Mouse (Mus musculus): Measurements from ENCODE around the gene Fetub.

The Fetub gene

DNA sequence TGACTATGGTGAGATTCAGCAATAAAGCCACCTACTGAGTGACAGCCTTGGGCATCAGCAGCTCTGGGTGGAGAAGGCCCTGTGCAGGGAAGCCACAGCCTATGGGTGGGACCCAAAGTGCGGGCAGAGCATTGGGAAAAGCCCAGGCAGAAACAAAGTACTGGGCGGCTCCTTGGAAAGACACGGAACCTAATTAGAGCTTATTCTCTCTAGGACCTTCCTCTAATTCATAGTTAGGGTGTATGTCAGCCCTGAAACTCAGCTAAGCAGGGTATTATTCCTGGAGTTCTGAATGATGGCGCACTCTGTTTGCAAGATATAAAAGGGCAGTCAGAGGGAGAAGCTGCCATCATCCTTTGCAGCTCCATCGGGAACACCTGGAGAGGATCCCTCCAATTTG lies at the start of gene Fetub:
TSS of gene Fetub (plus strand) at position 301 of the 400 bp plus-strand sequence.
- no peak for DNase-seq

DNA sequence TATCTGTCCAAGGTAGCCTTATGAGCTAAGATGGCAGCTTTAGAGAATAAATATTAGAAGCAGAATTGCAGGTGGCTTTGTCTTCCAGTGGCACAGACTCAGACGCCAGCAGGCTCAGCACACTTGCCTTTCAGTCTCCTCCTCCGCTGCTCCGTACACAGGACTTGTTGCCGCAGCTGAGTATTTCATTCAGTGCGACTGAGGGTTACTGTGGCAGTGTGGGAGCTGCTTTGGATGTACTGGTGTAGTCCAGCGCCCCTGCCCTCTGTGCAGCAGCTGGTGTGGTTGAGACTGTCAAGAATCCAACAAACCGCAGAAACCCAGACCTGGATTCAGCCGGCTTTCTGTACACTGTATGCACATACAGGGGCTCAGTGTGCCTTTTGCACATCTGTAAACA lies 45.7 kb upstream of the Fetub start:
- no peak for DNase-seq

DNA sequence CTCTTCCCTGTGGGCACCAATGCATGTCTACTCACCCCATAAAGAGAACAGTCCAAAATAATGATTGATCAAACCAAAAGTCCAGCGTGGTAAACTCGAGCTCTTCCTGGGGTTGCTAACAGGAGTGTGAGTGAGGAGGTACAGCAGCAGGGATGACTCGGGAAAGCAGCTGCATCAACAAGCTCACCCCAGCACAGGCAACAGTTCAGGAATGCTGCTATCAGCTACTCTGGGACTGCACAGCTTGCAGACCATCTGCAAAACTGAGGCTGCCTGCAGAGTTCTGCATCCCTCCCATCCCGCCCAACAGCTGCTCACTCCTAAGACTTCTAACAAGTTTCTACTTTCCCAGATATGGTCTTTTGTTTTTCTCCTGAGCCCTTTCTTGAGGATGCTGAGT lies 44.8 kb upstream of the Fetub start:
- no peak for DNase-seq

DNA sequence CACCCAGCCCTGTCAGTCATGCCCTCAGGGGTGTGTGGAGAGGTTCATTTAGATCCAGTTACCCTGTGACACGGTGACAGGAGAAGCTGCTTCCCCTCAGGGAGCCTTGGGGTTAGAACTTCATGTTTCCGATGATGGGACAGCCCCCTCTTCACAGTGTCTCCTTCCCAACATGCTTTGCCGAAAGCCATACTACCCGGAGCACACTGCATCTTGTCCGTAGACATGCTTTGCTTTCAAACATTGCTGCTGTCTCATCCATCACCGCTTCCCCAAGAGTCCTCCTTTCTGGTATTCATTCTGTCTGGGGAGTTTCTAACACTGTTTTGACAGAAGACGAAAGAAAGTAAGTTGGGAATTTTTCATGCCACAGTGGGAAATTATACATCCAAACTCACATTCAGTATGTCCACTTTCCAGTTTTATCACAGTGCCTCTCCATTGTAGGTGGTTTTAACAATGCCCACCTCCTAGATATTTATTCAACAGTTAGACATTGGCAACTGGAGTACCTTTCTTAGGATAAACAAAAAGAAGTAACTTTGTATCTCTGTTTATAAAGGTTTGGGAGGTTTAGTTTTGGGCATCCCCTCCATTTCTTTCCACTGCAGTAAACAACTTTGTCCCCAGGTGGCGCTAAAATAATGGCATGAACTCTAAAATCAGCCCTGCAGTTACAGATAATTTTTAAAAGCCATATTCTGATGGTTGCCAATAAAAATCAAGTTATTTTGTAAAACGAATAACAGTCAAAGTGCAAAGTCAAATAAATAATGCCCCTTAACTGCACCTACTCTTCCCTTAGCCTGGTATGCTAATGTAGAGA lies 41.7 kb upstream of the Fetub start:
- DNase-seq: peak; percentile 39

DNA sequence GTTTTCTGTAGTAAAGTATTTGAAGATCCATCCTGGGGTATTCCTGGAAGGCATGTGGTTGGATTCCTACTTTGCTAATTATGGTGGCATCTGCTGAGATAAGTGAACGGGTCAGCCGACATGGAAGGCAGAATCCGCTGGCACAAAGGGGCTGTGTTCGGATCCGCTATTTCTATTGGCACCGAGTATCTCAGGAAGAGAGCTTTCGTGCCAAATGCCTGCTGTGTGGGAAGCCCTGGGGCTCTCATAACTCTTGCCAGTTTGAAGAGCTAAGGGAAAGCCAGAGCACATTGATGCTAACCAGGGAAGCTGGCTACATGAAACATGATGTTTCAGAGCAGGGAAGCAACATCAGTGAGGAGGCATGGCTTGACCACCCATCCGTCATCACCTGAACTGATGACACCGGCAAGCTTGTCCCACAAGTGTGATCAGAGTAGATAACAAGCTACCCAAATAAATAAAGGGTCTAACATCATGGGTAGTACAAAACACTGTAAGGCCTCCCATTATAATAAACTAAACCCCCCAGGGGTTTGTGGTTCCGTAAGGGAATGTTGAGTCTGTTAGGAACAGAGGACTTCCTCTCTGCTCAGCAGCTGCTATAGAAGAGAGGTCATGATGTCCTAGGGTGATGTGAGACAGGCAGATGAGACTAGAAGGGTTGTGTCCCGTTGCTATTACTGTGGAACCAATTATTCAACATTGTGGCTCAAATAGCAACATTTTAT lies 40.3 kb upstream of the Fetub start:
- DNase-seq: no peak

DNA sequence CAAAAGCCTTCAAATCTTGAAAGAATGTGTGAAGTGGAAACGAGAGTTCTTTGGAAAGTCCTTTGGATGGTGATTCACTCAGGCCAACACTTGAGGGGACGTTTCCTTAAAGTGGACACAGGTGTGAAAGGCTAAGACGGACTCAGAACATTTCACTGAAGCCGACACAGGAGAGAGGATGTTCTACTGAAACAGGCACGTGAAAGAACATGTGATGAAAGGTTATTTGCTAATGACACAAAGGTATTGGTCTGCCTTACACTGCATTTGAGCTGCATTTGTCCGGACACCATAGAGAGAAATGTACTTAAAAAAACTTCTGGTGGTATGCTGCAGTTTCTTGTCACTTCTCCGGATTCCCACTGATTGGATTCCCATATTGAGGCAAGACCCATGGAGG lies 39.4 kb upstream of the Fetub start:
- no peak for DNase-seq

DNA sequence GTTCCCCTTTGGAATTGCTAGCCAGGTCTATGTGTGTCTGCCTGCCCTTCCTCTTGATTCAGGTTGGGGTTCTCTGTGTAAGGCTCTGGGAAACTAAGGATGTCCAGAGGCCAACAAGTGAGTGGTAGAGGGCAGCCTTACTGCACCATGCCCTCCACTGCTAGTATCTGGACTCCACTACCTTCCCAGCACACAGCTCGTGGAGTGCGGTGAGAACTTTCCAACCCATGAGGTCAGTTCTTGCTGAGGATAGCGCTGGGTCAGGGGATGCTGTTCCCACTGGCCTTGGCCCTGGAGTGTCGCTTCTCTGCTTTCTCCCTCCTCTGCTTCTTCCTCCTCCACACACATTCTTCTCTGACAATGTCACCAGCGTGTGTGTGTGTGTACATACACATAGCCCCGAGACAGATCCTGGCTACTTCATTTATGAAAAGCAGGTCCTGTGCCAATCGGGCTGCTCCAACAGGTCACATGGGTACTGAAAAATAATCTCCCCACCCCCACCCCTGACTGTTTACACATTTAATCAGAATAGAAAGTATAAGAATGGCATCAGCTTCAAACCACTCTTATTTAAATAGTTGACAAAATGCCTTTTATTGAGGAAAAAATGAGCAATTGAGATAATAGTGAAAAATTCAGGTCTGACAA lies 38.1 kb upstream of the Fetub start:
- no peak for DNase-seq

DNA sequence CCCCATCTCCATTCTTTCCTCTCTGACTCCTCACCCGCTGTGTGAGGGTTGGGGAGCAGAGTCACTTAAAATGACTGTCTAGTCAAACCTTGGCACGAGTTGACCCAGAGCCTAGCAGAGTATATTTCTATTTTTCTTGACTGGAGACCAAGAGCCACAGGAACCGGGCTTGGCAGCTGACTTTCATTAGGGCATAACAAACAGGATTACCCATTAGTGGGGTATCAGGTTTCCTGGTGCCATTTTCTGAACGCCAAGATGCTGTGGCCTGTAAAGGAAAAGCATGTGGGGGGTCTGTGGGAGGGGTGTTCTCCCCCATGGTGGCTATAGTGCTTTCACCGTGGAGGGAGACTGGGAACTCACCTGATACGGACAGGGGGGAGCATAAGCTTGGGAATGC lies 37.2 kb upstream of the Fetub start:
- DNase-seq: no peak

DNA sequence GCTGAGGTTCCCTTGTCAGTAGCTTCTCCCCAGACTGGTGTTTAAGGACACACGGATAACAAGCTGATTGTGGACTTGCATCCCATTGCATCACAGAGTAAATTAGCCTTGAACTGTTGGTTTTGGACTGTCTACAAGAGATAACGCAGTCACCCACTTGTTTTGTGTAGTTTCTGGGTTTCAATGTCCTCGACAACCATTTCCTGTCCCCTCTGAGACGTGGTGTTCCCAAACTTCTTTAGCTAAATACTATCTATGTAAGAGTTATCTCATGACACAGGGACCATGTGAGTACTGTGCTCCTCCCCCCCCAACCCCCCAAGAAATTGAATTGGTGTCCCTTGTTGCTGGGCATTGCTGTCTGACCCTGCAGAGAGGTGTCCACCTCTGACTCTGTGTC lies 36.6 kb upstream of the Fetub start:
- DNase-seq: no peak

DNA sequence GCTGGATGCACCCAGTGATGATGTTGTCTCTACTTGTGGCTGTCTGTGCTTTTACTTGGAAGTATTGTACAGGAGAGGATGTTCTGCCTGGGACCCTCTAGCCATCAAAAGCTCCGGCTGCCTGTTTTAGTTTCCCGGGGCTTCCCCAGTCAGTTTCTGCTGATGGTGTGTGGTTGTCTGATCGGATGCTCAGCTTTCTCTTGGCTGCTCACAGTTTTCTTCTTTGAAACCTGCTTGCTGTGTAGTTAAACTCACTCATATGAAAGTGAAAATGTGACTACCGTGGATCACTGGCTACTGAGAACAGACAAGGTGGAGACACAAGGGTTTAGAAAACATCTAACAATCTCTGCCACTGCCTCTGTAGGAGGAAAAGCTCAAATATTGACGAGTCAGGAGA lies 34.7 kb upstream of the Fetub start:
- no peak for DNase-seq

DNA sequence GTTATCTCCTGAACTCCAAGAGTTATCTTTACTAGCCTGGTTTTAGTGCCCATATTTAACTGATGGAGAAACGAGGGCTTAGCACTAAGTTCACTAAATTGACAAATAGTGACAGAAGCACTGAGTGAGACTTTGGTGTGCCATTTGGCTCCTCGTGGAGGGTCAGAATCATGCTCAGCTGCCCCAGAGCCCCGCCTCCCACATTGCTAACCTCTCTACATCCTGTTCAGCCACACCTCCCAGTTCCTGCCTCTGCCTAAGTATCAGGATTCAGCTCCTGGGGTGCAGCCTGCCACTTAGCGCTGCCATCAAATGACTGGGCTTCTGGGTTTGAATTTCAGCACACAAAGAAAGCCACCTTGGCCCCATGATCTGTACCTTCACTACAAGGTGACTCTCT lies 32.8 kb upstream of the Fetub start:
- no peak for DNase-seq

DNA sequence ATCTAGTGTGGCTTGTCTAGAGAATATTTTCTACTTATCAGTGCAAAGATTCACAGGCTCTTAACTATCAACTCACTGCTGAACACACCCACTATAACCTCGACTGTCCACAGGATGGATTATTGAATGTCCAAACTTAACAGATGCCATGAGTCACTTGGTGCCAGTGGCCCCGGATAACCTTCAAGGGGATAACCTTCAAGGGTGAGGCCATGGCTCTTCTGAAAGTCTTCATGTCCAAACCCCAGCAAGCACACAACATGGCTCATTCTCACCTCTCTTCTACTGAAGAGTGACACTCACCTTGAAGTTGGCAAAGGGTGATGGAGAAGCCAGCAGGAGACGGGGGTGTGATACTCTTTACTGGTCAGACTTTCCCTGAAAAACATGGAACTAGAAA lies 31.4 kb upstream of the Fetub start:
- DNase-seq: no peak

DNA sequence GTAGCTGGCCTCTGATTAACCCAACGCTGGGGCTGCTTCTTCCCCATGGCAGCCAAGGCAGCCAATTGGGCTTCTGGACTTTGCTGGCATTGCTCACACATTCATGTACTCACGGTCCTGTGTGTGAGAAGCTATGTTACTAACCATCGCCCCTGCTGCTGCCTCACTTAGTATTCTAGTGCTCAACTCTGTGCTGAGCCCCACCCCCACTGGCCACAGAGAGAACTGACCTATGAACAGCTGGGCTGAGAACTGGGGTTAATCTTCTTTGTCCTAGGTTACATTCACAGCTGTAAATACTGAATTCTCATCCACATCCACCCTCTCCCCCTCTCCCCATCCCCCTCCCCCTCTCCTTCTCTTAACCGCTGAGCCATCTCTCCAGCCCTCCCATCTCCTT lies 29.3 kb upstream of the Fetub start:
- DNase-seq: no peak

DNA sequence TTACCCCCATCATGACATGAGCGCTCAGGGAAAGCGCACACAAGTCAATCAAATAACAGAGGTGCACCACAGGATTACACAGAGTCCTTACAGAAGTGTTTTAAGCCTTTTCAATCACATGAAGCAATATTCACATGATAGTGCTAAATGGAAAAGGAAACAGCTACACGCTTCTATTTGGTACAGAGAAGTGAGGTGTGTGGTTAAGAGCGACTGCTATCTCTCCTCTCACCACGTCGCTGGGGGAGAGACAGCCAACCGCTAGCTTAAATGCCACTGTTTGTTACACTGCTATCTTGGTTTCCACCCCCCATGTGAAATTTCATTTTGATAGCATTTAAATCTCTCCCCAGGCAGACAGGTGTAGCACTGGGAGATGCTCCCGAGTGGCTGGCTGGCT lies 28.4 kb upstream of the Fetub start:
- no peak for DNase-seq

DNA sequence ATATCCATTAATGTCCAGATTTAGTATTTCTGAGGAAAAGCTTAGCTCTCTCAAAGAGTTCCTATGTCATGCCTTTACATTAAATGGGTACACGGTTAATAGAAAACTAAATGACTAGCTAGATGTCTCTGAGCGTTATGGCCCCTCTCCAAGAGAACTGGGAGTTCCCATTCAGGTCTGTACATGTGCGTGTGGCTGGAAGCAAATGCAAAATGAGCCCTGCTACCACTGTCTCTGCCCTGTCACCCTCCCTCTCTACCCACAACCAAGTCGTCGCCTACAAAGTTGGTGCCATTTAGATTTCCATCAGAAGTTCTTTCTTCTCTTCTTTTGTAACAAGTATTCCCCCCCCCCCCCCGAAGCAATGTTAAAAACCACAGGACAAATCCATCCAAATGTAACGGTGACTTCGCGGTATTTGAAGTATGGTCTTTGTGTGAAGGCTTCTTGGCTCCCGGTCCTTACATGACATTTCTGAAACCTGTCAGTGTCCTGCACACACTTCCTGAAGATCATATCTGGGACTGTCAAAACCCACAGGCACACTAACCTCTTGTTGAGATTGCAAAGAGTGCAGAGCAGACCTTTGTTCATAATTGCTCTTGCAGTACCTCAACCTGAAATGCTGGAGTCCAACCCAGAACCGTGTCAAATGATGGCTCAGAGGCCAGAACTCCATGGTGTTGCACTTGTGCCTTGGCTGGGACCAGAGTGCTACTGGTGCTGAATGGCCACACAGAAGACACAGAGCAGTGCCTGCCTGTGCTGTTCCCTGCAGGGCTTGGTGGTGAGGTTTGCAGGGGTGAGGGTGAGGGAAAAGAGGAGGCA lies 27.2 kb upstream of the Fetub start, which contains the start of gene Ahsg:
TSS of gene Ahsg (plus strand) at position 595 of the 828 bp plus-strand sequence.
- DNase-seq: no peak

DNA sequence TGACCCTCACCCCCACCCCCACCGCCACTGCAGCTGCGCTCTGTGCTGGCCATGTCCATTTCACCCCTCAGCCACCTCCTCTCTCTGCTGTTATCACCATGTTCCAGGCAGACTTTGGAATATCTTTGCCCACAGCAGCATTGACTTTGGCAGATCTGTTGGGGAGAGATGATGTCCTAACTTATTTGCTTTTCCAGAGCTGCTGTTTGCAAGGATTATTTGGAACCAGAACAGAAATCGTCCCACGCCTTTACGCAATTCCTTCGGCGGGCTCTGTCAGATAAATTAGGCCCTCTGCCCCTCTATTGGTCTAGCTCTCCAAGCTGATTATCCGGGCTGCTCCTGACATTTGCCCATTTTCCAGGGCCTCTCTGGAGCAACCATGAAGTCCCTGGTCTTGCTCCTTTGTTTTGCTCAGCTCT lies 26.4 kb upstream of the Fetub start:
- DNase-seq: no peak

DNA sequence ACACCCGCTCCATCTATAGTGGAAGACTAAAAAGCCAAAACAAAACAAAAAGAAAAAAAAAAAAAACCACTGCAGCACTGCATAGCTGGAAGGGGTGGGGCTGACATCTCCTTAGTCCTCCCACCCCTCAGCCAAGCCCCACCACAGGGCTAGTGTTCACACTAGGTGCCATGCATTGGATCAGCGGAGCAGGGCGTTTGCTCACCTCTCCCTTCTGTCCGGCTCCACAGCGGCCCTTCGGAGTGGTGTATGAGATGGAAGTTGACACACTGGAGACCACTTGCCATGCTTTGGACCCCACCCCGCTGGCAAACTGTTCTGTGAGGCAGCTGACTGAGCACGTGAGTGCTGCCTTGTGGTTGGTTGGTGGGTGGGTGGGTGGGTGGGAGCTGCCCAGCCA lies 24.0 kb upstream of the Fetub start:
- no peak for DNase-seq

DNA sequence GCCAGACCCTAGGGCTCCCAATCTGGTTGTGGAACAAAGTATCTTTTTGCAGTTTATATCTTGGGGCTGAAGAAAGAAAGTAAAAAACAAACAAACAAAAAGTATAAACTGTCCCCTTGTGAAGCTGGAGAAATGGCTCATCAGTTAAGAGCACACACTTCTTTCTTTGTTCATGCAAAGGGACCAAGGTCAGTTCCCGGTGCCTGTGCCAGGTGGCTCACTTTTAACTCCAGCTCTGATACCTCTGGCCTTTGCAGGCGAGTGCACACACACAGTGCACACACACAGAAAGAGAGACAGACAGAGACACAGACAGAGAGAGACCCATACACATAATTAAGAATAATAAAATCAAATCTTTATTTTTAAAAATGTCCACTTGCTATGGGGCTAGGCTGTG lies 21.5 kb upstream of the Fetub start:
- DNase-seq: no peak

DNA sequence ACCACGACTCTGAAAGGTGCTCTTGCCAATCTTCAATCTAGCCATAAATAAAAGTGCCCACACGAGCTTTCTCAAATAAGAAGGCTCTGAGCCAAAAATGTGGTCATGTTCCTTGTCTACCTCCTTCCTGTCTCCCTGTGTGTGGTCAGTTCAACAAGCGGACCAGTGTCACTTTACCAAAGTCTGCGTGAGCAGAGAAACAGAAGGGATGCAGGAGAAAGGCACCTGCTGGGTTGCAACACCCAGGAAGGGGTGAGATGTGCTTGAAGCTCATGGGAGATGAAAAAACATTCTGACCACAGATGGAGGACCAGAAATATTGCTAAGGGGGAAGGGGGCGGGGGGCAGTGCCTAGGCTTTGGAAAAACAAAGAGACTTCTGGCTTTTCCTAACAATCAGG lies 18.8 kb upstream of the Fetub start:
- DNase-seq: no peak

DNA sequence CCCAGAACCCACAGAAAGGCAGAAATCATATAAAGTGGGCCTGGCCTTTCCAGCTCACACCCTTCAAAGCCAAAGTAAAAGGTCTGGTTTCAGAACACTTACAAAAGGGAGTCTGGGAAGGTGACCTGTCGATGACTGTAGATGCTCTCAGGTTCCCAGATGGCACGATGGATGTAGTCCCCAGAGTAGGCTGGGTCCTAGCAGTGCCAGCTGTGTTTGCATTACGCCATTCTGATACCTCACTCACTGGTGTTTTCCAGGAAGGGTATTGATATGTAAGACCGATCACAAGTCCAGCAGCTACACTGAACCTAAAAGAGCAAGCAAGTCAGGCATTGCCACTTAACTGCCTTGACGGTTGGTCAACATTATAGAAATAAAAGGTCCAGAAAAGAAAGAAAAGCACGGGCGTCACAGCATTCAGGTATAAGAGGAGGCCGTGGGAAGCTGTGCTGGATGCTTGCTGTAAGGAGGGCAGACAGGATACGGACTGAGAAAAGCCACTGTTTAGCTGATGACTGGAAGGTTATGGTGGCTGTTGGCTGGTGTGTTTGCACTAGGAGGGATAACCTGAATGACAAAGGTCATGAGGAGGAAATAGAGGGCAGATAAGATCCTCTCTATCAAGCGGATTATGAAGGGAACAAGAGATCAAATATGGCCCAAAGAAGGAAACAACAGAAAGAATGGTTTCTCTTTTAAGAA lies 18.1 kb upstream of the Fetub start:
- DNase-seq: no peak

DNA sequence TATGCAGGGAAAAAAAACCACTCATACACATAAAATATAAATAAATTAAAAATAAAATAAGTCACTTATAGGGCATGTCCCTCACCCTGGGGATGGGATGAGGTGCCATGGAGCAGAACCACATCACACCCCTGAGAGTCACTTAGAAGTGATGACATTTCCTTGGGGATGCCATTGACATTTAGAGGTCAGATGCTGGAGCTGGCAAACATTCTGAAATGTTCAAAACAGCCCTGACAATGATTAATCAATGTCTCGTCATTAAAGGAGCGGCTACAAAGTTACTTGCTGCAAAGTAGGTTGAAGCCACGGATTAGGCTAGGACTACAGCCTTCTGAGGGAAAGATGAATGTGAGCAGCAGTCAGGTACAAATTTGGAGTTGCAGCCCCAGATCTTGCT lies 16.8 kb upstream of the Fetub start:
- DNase-seq: no peak

DNA sequence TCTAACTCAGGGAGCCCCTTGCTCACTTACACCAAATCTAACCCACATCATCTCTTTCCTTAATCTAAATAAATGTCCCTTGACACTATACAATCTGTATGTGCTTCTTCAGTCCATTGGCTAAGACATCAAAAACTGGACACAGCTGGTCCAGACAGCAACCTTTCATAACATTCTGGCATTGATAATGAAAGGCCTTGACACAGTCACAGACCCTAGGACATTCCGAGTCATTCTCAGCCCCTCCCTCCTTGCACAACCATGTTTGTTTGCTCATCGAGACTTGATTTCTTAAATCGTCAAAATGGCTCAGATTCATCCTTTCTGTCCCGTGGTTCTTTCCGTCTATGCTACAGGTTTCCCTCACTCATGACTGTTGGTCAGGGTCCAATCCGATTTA lies 8.8 kb upstream of the Fetub start:
- no peak for DNase-seq

Data from lung, postnatal 36 days (tissue).